Mouse (Mus musculus) neural tube, postnatal 0 days (tissue): ENCODE measurements around the gene Olfr1157. TPM values are rescaled to one million over a fixed set of nuclear protein-coding genes. Genes with fewer than 3 reads are reported as not detected.

Source experiments
- polyA plus RNA-seq: library from polyadenylated mRNA; unstranded; fragments of >200 nt; fragmentation: Nextera tagmentation; extraction: Ambion mirVana; gene quantifications from 2 replicates; pipeline ENCODE4 v1.2.1, GENCODE M21; 2015

Gene Olfr1157
- polyA plus RNA-seq = not detected in 2 replicates

GRCm38 (mm10) chr2:87968199-87968598 is at the start of gene Olfr1157:
Olfr1157 (minus strand) TSS chr2:87968299.

GRCm38 (mm10) chr2:88007515-88008318 is 39.6 kb upstream of the Olfr1157 start, which contains the start of gene Olfr1160:
Olfr1160 (minus strand) TSS chr2:88008268.

DNA sequence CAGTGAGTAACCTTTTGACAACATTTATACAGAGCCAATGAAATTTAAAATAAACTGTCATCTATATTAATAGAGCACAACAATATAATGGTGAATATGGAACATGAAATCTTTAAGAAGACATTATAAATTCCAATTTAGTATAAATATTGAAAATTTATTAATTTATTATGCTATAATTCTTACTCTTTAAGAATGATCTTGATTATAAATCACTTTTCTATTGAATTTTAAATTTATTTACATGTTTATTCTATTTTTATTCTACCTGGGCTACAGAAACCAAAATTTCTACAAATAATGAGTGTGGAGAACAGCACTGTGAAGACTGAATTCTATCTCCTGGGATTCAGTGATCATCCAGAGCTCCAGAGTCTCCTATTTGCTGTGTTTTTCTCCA is 21.7 kb upstream of the Olfr1157 start, which contains the start of gene Olfr1158:
Gene Olfr1158 (plus strand): TSS at position 301 of the 400 bp plus-strand sequence.

DNA sequence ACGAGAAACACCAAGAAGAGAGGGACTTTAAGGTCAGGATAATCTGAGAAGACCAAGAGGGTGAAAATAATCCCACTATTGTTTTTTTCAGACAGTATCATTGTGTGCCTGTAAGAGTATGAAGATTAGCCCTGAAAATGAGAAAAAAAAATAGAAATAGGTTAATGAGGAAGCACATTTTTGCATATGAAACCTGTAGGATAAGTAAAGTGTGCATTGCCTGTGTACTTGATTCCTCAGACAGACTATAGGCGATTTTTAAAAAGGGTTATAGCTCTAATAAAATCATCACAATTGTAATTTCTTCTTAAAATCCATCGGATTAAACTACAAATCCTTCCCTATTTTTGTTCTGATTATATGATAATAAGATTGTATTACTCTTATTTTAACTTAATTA is 6.5 kb upstream of the Olfr1157 start, which contains the start of gene Olfr74:
Gene Olfr74 (minus strand): TSS at position 101 of the 400 bp plus-strand sequence.

DNA sequence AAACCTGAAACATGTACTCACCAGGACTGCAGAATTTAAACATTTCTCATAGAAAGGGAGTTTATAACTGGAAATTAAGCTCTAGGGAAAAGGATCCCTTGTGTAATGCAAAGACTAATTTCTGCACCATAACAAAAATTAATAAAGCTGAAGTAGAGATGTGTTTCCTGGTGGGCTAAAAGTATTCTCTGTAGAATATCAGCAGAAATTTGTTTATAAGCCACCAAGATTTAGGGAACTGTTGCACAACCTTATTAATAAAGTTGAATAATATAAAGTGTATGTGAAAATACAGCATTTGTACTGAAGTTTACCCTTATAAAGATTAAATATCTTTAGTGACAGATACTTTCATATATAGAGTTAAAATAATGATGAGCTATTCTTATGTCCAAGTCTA is 15.1 kb downstream of the Olfr1157 start, which contains the start of gene Olfr1156:
Gene Olfr1156 (minus strand): TSS at position 101 of the 400 bp plus-strand sequence.

GRCm38 (mm10) chr2:87945037-87945436 is 23.1 kb downstream of the Olfr1157 start, which contains the start of gene Olfr1155:
Olfr1155 (minus strand) TSS chr2:87945137.

Other genes with a start within 250 kb of the Olfr1157 start
- not detected in 2 replicates for gene Olfr1138, start 228.3 kb downstream of the Olfr1157 start, polyA plus RNA-seq
- not detected in 2 replicates for gene Olfr1140, start 224.5 kb downstream of the Olfr1157 start, polyA plus RNA-seq
- gene Olfr1141, start 214.3 kb downstream of the Olfr1157 start, polyA plus RNA-seq = not detected in 2 replicates
- not detected in 2 replicates for gene Olfr152, start 188.8 kb downstream of the Olfr1157 start, polyA plus RNA-seq
- gene Olfr1143, start 167.7 kb downstream of the Olfr1157 start, polyA plus RNA-seq = not detected in 2 replicates
- not detected in 2 replicates for gene Olfr1145, start 158.5 kb downstream of the Olfr1157 start, polyA plus RNA-seq
- gene Olfr1148, start 137.8 kb downstream of the Olfr1157 start, polyA plus RNA-seq = not detected in 2 replicates
- not detected in 2 replicates for gene Olfr1150-ps1, start 124.3 kb downstream of the Olfr1157 start, polyA plus RNA-seq
- gene Olfr1151, start 112.4 kb downstream of the Olfr1157 start, polyA plus RNA-seq = not detected in 2 replicates
- not detected in 2 replicates for gene Olfr1152, start 101.8 kb downstream of the Olfr1157 start, polyA plus RNA-seq
- gene Olfr1153, start 73.3 kb downstream of the Olfr1157 start, polyA plus RNA-seq = not detected in 2 replicates
- gene Olfr1154, start 63.1 kb downstream of the Olfr1157 start, polyA plus RNA-seq = not detected in 2 replicates
- gene Olfr1155, start 23.2 kb downstream of the Olfr1157 start, polyA plus RNA-seq = not detected in 2 replicates
- gene Olfr1156, start 15.2 kb downstream of the Olfr1157 start, polyA plus RNA-seq = not detected in 2 replicates
- gene Olfr74, start 6.4 kb upstream of the Olfr1157 start, polyA plus RNA-seq = not detected in 2 replicates
- gene Olfr1158, start 21.8 kb upstream of the Olfr1157 start, polyA plus RNA-seq = not detected in 2 replicates
- gene Olfr1160, start 40.0 kb upstream of the Olfr1157 start, polyA plus RNA-seq = not detected in 2 replicates
- gene Olfr1161, start 54.5 kb upstream of the Olfr1157 start, polyA plus RNA-seq = not detected in 2 replicates
- not detected in 2 replicates for gene Olfr73, start 69.4 kb upstream of the Olfr1157 start, polyA plus RNA-seq
- gene Olfr1162, start 82.8 kb upstream of the Olfr1157 start, polyA plus RNA-seq = not detected in 2 replicates
- not detected in 2 replicates for gene Olfr1163, start 103.5 kb upstream of the Olfr1157 start, polyA plus RNA-seq
- gene Olfr1164, start 125.7 kb upstream of the Olfr1157 start, polyA plus RNA-seq = not detected in 2 replicates
- gene Olfr1166, start 160.0 kb upstream of the Olfr1157 start, polyA plus RNA-seq = not detected in 2 replicates
- not detected in 2 replicates for gene Olfr1167, start 186.9 kb upstream of the Olfr1157 start, polyA plus RNA-seq
- not detected in 2 replicates for gene Olfr1168, start 213.6 kb upstream of the Olfr1157 start, polyA plus RNA-seq